Mouse (Mus musculus) hindbrain, embryonic 11.5 days (tissue): ENCODE measurements around the gene Kcnj8. TPM values are rescaled to one million over a fixed set of nuclear protein-coding genes. Genes with fewer than 3 reads are reported as not detected.

ENCODE experiments used
- ATAC-seq: fragments of 200-750 bp; cut with Nextera tagmentation; 2 replicates; pipeline ENCODE4 v1.8.0; 2017; ENCODE audit warnings: mild to moderate bottlenecking, moderate TSS enrichment, moderate library complexity; ENCODE audit not compliant: low FRiP score
- DNase-seq: peaks from one replicate; pipeline ENCODE4 v3.0.0-alpha.2; 2015; ENCODE audit warnings: low spot score
- H3K27ac ChIP-seq: fragments of 300-500 bp; sonication (generic); 2 replicates; pipeline ENCODE4 v1.5.1; 2014; ENCODE audit warnings: mild to moderate bottlenecking, low read depth, low read length
- H3K27me3 ChIP-seq: fragments of 300-500 bp; sonication (generic); 2 replicates; pipeline ENCODE4 v1.6.1; 2014; ENCODE audit warnings: mild to moderate bottlenecking, low read length, moderate library complexity, mixed read lengths; ENCODE audit not compliant: control insufficient read depth, insufficient read depth
- H3K36me3 ChIP-seq: fragments of 300-500 bp; sonication (generic); 2 replicates; pipeline ENCODE4 v1.6.1; 2014; ENCODE audit warnings: mild to moderate bottlenecking, low read length, moderate library complexity, mixed read lengths; ENCODE audit not compliant: control insufficient read depth, insufficient read depth
- H3K4me1 ChIP-seq: fragments of 300-500 bp; sonication (generic); replicated peaks from 2 replicates; pipeline ENCODE4 v1.6.1; 2014; ENCODE audit warnings: low read length, mixed read lengths; ENCODE audit not compliant: control insufficient read depth, insufficient read depth
- H3K4me2 ChIP-seq: fragments of 300-500 bp; sonication (generic); replicated peaks from 2 replicates; pipeline ENCODE4 v1.6.1; 2014; ENCODE audit warnings: mild to moderate bottlenecking, low read depth, low read length
- H3K4me3 ChIP-seq: fragments of 300-500 bp; sonication (generic); 2 replicates; pipeline ENCODE4 v1.5.1; 2014; ENCODE audit warnings: low read depth, low read length
- H3K9ac ChIP-seq: fragments of 300-500 bp; sonication (generic); 2 replicates; pipeline ENCODE4 v1.6.1; 2014; ENCODE audit warnings: low read depth, low read length
- H3K9me3 ChIP-seq: fragments of 300-500 bp; sonication (generic); 2 replicates; pipeline ENCODE4 v1.6.1; 2016; ENCODE audit warnings: low read length; ENCODE audit not compliant: control insufficient read depth
- WGBS: fragments of 180-500 bp; shearing (Covaris S2); extraction: QIAGEN DNeasy Blood & Tissue Kit; methylation state at CpG from one replicate; pipeline ENCODE4 v1.1.7; 2014; 5-methylcytosine and 5-hydroxymethylcytosine counted together
- polyA plus RNA-seq: library from polyadenylated mRNA; unstranded; fragments of >200 nt; fragmentation: Nextera tagmentation; extraction: Ambion mirVana; gene quantifications from 2 replicates; pipeline ENCODE4 v1.2.1, GENCODE M21; 2014

The Kcnj8 gene
- polyA plus RNA-seq, 1 experiment from 2014 or later = 4.8 TPM

DNA sequence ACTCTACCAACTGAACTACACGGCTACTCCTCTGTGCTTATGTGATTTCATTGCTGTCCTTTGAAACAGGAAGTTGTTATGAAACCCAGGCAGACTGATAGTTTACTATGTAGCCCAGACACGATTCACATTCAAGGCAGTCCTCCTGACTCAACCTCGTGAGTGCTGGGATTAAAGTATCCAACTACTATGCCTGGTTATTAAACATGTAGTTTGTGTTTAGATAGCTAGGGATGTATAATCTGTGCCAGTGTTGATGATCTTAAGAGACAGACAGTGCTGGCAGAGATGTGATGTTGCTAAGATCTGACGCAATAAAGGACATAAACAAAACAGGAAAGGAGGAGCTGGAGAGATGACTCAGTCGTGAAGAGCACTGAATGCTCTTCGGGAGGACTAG is 1.5 kb upstream of the Kcnj8 start:
- H3K4me2 ChIP-seq = no peak overlapping the region
- no peak for ATAC-seq
- H3K27ac ChIP-seq = no peak overlapping the region
- H3K27me3 ChIP-seq = peaks cover 34% of the 10 kb centered on the region
- no peaks in the 10 kb centered on the region for H3K36me3 ChIP-seq
- H3K4me3 ChIP-seq = no peak overlapping the region
- no peak for DNase-seq
- no peaks in the 10 kb centered on the region for H3K9me3 ChIP-seq
- H3K4me1 ChIP-seq = peaks cover 3% of the 10 kb centered on the region; the same call in 1 of the 2 replicates
- no peak overlapping the region for H3K9ac ChIP-seq
- WGBS = 69% methylated on average over 6 of the region's 6 CpGs

DNA sequence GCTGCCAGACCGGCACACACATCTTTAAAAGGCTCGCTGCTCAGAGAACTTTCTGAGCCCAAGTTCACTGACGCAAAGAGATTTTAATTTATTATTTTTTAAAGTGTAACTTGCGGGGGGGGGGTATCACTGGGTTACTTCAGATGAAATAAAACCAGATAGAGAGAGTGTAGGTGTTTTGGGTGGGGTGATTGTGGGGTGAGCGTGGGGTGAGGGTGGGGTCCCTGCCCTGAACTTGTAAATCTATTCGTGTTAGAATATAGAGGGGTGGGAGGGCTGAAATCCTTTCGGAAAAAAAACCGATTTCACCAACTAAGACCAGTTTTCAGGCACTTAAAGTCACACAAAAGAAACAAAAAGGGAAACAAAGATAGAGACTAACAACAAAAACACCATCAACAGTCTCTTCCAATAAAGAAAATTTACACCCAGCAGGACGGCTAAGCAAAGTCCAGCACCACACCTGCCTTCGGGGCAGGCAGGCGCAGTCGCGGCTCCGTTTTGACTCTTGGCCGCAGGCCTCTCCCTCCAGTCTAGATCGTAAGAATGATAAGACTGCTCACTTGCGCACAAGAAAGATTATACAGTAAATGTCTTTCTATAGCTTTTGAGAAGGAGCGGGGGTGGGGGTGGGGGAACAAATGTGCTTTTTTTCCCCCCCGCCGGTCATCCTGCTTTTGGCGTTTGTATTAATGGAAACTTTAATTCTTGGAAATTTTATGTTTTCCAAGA is 381 bp upstream of the Kcnj8 start:
- Histone ChIP-seq H3K9ac (no peak overlapping the region), H3K9me3 (no peaks in the 10 kb centered on the region), H3K4me3 (peak overlapping the region; percentile 47), H3K27ac (no peak overlapping the region), H3K36me3 (no peaks in the 10 kb centered on the region), H3K27me3 (peaks cover 34% of the 10 kb centered on the region), H3K4me1 (peaks cover 3% of the 10 kb centered on the region; the same call in 1 of the 2 replicates), H3K4me2 (peak overlapping the region; percentile 78)
- DNase-seq (peak; percentile 44), ATAC-seq (peak; percentile 68)
- WGBS = 4% methylated on average over 21 of the region's 21 CpGs

- Histone ChIP-seq H3K4me2 (0 out of 2 replicates have a peak overlapping the region, but pooled peaks have one; percentile 14), H3K4me1 (peaks cover 3% of the 10 kb centered on the region; the same call in 1 of the 2 replicates), H3K4me3 (peak overlapping the region; percentile 21; the same call in 1 of the 2 replicates), H3K27me3 (peaks cover 34% of the 10 kb centered on the region), H3K9ac (no peak overlapping the region), H3K36me3 (no peaks in the 10 kb centered on the region), H3K9me3 (no peaks in the 10 kb centered on the region), H3K27ac (no peak overlapping the region)
- WGBS = 6% methylated on average over 30 of the region's 30 CpGs
- ATAC-seq (no peak), DNase-seq (peak; percentile 54)
Measured at GRCm38 (mm10) chr6:142570046-142570770, 1.2 kb downstream of the Kcnj8 start.

DNA sequence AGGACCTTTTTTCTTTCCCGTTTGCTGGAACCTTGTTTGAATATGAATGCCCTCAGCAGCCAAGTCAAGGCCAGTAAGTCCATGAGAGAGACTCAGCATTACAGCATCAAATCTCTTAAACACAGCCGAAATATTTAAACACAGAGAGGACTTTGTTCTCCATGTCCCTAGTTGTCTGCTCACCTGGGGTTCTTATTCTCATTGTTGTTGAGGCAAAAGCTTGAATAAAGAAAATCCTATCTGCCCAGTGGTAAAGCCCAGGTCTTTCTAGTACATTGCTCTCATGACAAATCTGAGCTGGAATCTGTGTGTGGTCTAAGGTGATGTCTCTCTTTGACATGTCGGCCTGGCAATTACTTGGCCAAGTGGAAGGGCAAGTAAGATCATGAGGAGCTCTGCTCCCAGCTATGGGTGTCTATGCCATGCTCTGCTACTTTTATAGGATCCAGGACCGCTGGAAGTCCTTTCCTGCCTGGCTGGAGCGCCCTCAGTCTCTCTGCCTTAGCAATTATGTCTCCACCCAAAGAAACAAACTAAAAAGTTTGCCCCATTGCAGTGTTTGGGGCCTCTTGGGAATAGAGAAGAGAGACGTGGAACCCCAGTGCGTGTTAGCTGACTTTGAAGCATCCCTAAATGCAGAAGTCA is 2.6 kb downstream of the Kcnj8 start:
- Histone ChIP-seq H3K4me2 (no peak overlapping the region), H3K4me3 (no peak overlapping the region), H3K36me3 (no peaks in the 10 kb centered on the region), H3K9me3 (no peaks in the 10 kb centered on the region), H3K9ac (no peak overlapping the region), H3K4me1 (peaks cover 3% of the 10 kb centered on the region; the same call in 1 of the 2 replicates), H3K27ac (no peak overlapping the region), H3K27me3 (peaks cover 34% of the 10 kb centered on the region)
- DNase-seq = peak; percentile 15
- WGBS = 43% methylated on average over 7 of the region's 7 CpGs
- no peak for ATAC-seq

DNA sequence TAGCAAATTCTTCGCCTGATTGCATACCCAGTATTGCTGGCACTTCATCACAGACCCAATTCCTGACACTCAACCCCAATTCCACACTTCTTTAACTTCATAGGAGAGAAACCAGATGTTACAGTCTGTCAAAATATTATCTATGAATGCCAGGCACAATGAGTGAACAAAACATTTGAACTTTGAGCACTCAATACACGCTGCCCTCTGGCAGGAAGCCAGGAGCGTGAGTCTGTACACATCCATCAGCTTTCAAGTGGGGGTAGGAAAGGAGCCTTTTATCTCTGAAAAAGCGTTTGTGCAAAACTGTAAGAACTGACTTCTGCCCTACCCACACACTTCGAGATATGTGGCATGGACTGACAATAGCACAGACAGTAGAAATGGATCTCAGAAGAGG is 4.0 kb downstream of the Kcnj8 start:
- no peak for DNase-seq
- no peak overlapping the region for H3K4me2 ChIP-seq
- no peak overlapping the region for H3K9ac ChIP-seq
- peaks cover 31% of the 10 kb centered on the region for H3K27me3 ChIP-seq
- no peak overlapping the region for H3K4me3 ChIP-seq
- peaks cover 3% of the 10 kb centered on the region; the same call in 1 of the 2 replicates for H3K4me1 ChIP-seq
- no peaks in the 10 kb centered on the region for H3K9me3 ChIP-seq
- no peaks in the 10 kb centered on the region for H3K36me3 ChIP-seq
- 63% methylated on average over 5 of the region's 5 CpGs for WGBS
- no peak overlapping the region for H3K27ac ChIP-seq
- no peak for ATAC-seq

DNA sequence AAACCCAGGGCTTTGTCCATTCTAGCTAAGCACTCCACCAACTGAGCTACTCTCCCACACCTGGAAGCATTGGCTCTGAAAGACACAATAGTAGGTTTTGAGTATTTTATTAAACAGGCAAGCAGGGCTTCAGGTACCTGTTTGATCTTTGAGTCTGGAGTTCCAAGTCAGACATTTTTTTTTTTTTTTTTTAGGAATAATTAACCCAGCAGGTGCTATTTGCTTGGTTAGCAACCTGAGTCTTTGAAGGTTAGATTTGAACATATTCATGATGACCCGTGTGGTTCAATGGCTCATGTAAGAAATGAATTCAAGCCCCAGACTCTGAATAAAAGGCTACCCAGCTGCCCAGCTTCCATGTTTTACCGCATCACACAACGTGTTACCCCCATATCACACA is 6.7 kb downstream of the Kcnj8 start:
- H3K27me3 ChIP-seq = peaks cover 8% of the 10 kb centered on the region
- no peaks in the 10 kb centered on the region for H3K36me3 ChIP-seq
- H3K9me3 ChIP-seq = no peaks in the 10 kb centered on the region
- H3K9ac ChIP-seq = no peak overlapping the region
- H3K27ac ChIP-seq = no peak overlapping the region
- no peak overlapping the region for H3K4me2 ChIP-seq
- ATAC-seq = no peak
- DNase-seq = no peak
- no peak overlapping the region for H3K4me3 ChIP-seq
- H3K4me1 ChIP-seq = no peaks in the 10 kb centered on the region
- 94% methylated on average over 3 of the region's 3 CpGs for WGBS

DNA sequence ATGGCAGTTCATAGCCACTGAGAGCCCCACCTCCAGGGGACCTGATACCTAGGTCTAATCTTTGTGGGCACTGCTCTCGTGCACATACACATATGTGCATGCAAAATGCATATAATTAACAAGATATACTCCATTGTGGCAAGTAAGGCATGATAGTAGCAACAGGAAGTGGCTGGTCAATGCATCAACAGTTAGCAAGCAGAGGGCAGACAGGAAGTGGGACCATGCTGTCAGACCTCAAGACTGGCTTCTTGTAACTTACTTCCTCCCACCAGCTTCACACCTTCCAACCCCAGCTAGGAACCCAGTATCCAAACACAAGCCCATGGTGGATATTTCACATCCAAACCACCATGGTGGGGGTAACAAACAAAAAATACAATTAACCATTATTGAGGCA is 10.3 kb downstream of the Kcnj8 start:
- H3K36me3 ChIP-seq = no peaks in the 10 kb centered on the region
- WGBS = 81% methylated on average over 1 of the region's 1 CpGs
- H3K9ac ChIP-seq = no peak overlapping the region
- no peaks in the 10 kb centered on the region for H3K27me3 ChIP-seq
- no peaks in the 10 kb centered on the region for H3K9me3 ChIP-seq
- no peak overlapping the region for H3K4me3 ChIP-seq
- H3K4me2 ChIP-seq = no peak overlapping the region
- DNase-seq (no peak), ATAC-seq (no peak)
- no peaks in the 10 kb centered on the region for H3K4me1 ChIP-seq
- H3K27ac ChIP-seq = no peak overlapping the region

DNA sequence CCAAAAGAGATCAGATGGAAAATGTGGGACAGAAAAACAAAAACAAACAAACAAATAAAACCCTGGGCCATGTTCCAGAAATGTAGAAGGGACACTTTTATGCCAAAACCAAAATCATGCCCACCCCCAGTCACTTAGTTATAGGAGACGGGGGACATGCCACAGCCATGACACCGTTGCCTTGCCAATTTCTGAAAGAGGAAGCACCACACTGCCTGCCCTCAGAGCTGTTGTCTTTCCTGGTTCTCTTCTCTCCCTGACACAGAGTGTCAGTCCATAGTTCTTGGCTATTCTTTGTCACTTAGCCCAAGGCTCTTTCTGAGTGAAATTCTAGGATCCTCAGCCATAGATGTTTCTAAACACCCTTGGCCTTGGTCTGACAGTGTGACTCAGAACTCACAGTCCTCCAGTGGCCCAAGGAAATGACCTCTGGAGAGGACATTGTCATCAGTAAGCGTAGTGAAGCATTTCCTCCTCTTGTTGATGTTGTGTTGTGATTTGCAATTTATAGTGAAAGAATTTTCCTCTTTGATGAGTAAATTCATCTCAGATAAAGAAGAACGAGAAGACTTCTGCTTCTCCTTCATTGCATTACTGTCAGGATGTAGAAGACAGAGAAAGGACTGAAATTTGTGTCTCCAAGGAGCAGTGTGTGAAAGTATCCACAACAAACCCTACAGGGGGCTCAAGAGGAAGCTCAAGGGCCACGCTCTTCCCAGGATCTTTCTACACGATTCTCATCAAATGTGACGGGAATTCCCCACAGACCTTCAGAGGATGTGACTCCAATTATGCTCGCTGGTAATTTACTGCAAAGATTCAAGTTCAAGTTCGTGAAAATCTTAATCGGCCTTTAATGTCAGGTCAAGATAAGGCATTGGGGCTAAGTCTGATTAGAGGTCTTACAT is 12.4 kb downstream of the Kcnj8 start:
- no peaks in the 10 kb centered on the region for H3K36me3 ChIP-seq
- 80% methylated on average over 10 of the region's 10 CpGs for WGBS
- DNase-seq (no peak), ATAC-seq (no peak)
- no peak overlapping the region for H3K4me3 ChIP-seq
- H3K27me3 ChIP-seq = no peaks in the 10 kb centered on the region
- H3K4me1 ChIP-seq = no peaks in the 10 kb centered on the region
- H3K27ac ChIP-seq = no peak overlapping the region
- H3K9ac ChIP-seq = no peak overlapping the region
- no peaks in the 10 kb centered on the region for H3K9me3 ChIP-seq
- H3K4me2 ChIP-seq = no peak overlapping the region
